Mouse (Mus musculus) cerebellum, postnatal 25 days (tissue): Measurements from ENCODE around the gene Dagla.

ENCODE experiments used
- DNase-seq, 2 experiments: peaks; one replicate each; pipeline ENCODE4 v3.0.0; 2021; ENCODE audit warnings: mixed read lengths in 2 of 2

The Dagla gene

DNA sequence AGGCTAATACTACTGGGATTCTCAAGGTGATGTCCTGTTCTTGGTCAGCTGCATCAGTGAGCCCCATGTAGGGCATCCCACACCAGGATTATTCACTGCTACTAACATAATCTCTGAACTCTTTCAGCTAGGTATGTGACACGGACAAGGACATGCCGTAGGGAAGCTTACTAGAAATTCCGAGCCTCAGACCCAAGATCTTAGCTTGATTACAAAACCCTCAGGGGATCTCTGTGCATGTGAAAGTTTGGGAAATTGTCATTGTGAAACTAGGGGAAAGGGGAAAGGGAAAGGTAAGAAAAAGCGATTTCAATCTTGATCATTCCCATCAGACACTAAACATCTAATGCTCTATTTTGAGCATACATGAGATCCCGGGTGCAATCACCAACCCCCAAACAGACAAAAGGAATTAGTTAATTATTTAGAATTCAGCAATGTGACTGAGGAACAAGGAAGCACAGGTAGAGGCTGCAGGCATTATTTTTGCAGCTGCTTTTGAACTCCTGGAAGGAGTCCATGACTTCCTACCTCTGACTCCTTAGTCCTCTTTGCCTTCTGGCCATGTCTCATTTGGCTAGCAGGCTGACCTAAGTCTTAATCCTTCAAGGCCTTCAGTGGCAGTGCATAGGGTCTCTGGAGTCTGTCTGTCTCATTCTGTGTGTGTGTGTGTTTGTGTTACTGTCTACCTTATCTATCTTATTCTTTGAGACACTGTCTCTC, 2.0 kb upstream of the Dagla start:
- DNase-seq, result no peak

DNA sequence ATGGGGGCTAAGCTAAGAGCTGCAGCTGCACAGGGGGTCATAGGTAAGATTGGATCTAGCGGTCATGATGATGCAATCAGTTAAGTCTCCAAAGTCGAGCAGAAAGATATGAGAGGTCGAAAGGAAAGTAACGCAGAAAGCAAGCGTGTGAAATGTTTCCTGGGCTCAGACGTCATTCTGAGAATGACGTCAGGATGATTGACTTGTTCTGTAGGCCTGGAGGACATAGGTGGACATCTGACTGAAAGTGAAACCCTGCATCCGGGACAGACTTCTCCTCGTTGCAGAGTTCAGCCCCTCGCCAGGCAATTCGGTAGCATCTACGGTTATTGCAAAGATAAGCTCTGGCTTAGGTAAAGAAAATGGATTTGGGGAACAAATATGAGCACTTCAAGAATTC, 963 bp upstream of the Dagla start:
- DNase-seq, result no peak

DNA sequence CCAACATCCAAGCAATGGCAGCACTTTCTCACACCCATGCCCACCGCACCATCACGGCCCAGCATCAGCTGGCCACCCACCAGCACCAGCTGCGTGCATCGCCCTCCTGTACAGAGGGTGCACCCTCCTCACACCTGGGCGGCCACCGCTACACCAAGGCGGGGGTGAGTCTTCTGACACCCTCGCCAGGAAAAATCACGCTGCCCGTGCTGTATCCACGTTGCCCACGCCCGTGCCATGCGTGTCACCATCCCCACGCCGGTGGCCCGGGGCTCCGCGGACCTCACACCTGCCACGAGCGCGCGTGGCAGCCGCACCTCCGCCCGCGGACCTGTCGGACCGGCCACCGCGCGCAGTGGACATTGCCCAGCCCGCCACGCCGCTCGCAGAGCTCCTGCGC, 282 bp downstream of the Dagla start:
- no peak for DNase-seq

DNA sequence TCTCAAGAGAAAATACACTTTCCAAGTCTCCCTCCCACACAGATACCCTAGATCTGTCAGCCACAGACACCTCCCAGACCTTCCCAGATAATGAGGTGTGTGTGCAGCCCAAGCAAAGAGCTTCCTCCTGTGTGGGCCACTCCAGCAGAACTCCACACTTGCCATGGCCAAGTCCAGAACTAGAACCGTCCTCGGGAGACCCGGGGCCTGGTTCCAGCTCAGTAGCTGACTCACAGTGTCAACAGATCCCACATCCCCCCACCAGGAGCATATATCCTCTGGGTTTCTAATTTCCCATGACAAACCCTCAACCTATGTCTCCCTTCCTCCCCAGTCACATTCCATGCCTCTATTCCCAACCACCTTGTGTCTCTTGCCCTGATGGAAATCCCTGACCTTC, 1.8 kb downstream of the Dagla start:
- no peak for DNase-seq

DNA sequence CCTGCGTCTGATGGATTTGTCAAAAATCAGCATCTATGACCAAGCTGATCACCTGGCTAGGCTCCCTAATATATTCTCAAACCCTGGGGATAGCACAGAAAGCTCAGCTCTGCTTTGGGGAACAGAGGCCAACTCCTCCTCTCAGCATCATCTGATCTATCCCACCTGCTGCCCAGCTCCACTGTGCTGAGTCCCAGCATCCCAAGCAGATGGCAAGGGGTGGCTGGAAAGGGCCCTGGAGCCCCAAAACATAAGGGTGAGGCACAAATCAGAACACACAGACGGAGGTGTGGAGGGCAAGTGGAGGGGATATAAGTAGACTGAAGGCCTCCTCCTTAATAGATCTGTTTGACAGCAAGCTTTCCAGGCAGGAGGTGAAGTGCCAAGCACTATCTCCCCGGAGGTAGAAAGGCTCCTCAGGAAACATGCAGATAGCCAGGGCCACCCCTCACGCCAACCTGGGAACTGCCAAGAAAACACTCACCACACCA, 2.8 kb downstream of the Dagla start:
- DNase-seq, result no peak

DNA sequence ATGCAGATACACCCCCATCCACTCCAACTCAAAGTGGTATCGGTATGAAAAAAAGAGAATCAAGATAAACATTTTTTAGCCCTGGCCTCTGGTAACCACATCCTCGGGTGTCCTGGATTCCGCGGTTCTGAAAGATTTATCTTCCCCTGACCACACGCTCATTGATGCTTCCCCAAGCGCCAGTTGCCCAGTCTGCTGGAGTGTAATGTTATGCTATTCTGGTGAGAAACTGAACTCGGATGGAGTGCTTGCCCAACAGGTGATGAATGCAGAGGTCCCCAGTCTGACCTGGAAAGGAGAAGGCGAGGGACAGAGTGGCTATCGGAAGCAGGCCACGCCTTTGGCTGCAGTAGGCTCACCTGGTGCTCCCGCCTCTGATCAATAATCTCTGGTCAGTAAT, 3.4 kb downstream of the Dagla start:
- DNase-seq, result no peak

DNA sequence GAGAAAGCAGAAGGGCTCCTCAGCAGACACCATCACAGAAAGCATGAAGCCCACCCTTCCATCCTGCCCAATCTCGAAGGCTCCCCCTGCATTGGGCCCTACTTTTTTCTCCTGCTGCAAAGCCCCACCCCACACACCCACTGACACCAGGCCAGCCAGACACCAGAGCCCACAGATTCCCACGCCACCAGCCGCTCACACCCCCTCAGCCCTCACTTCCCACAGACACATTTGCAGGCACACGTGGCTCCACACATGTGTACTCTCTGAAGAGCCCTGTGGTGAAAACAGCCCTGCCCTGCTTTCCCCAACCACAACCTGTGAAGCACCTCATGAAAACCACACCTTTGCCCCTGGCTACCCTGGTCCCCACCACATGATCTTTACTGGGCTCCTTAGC, 3.9 kb downstream of the Dagla start:
- DNase-seq, result no peak

DNA sequence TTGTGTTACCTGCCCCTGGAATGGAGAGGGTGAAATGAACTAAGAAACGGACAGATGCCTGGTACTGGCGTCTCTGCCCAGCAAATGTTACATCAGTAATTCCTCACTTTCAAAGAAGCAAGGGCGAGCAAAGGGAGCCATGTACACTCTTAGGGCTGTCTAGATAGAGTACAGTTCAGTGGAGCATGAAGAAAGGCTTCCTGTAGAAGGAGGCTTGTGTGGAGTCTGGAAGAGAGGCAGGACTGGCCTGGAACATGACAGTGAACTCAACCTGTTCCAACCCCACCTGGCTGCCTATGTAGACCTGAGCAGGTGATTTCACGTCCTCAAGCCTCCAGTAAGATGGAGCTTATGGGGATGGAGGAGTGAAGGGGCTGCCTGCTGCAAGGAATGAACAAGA, 6.4 kb downstream of the Dagla start:
- peak in 1 of 2 experiments; percentile 1 for DNase-seq

DNA sequence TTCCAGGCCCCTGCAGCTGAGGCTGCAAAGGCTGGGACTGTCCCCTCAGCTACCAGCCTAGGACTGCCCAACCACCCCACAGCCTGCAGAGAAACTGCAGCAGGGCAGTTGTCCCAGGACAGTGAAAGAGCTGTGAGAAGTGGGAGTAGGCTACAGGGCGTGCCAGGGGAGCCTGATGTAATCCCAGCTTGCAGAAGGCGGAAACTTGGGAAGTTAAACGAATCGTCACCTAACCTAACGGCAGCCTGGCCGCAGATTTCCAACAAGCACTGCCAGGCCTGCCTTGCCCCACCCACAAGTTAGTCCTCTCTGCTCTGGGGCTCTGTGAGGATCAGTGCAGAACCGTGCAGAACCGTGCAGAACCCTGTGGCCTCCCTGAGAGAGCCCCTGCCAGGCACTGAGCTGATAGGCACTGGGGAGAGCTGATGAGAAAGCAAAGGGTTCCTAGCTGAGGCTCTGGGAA, 7.6 kb downstream of the Dagla start:
- DNase-seq, result peak; percentile 8 to 15

DNA sequence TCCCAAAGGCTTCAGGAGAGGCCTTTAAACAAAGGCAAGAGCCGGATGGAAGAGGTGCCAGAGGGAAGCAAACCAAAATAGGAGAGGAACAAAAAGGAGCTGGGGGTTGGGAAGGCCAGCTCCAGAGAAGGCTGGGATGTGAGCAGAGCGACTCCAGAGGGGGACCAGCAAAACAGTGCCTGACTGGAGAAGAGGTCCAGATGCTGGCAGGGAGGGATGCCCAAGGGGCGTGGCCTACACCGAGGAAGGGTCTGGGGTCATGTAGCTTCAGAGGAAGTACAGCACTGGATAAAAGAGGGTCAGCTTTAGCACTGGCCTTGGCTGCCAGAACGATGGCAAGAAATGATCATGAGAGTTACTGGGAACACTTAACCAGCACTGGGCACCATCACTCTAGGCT, 8.4 kb downstream of the Dagla start:
- peak; percentile 5 to 6 for DNase-seq

DNA sequence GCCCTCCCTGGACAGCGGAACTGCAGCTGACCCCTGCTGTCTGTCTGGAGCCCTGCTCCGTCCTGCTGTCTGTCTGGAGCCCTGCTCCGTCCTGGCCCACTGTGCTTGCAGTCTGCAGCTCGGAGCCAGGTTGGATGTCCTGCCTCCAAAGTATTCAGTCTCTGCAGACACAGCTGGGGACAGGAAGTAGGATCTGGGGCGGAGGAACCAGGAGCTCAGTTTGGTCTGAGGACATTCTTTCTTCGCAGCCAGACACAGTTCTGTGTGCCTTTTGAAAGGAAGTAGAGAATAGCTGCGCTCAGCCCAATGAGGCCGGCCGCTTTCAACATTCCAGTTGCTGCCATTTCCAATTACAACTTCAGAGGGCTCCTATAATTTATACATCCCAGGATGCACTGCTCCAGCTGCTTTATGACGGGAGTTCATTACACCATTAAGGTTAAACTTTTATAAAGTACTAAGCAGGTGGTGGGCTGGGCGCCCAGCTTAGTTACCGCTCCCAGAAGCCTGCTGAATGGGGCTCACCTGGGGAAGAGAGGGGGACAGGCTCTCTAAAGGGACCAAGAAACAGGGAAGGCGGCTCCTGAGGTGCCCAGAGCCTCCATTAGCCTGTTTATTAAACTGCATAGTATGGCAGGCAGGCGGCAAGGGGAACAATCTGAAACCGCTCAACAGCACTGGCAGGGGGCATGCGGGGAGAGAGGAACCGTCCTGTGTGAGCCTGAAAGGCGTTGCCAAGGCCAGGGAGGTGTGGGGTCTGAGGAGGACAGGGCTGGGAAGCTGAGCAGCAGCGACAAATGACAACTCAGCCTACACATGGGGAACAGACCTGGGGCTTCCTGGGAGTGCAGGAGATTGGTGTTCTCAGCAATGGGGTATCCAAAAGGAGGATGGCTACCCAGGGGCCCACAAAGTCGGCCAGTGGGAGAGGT, 9.8 kb downstream of the Dagla start:
- DNase-seq, result peak; percentile 13 to 19

DNA sequence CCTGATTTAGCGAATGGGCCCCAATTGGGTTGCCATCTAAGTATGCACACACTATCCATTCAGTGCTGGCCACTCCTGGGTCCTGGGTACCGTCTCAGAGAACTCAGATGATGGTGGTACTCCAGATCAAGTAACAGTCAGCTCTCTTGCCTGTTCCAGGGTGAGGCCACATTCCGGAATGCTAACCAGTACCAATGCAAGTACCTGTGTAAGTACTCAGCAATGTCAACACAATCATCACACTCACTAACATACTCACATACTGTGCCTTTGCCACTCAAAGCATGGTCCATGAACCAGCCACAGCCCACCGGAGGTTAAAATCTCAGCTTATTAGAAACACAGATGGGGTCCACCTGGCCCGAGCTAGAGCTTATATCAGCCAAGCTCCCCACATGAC, 10.7 kb downstream of the Dagla start:
- DNase-seq, result no peak

DNA sequence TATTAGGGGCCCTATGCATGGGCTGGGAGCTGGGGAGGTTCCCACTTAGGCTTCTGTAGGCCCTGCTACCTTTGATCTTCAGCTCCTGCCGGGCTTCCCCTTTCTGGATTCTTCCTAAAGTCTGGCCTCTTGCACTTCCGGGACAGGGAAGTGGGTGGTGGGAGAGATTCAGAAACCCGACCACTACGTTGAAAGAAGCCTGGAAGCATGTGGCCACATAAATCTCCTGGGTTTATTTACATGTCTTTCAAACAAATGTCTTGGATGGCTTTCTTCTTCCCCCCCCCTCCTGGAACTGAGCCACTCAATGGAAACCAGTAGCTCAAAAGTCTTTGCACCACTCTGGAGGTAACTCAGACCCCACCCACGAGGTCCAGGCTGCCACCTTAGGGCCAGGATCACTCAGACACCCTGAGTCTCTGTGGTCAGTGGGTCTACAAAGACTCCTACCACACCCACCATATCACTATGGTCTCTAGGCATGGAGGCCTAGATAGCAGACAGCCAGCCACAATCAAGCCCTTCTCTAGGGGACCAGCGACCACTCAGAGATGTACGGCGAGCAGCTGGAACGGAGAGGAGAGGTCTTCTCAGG, 12.7 kb downstream of the Dagla start:
- DNase-seq, result peak in 1 of 2 experiments; percentile 3

DNA sequence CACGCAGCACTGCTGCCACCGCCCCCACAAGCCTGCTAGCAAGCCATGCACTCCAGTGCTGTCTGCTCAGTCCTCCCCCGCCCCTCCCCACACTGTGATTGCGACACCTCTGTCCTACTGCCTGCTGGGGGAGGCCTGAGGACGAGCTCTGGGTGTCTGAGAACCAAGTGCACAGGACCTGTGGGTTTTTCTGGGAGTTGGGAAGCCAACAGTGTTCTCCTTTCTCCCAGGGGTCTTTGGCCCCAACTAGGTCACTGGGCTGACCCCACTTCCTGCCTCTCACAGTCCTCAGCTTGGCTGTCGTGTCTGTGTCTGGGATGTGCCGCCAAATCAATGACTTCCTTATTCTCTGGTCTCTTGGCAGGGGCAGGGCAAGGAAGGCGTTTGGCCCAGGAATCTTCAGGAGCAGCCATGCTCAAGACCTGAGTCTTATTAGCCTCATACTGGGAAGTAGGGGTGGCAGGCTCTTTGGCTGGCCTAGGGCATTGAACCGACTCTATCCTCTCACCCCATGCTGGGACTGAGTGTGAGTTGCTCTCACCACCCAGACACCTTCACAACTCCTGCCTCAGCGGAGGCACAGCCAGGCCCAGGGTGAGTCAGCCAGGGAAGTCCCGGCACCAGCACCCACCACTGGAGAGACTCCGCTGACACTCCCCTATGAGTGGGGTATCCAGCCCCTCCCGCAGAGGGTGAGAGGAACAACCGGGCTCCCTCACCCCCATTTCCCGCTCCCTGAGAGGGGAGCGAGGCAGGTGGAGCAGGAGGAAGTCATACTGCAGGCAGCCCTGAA, 14.3 kb downstream of the Dagla start:
- peak in 1 of 2 experiments; percentile 16 for DNase-seq

DNA sequence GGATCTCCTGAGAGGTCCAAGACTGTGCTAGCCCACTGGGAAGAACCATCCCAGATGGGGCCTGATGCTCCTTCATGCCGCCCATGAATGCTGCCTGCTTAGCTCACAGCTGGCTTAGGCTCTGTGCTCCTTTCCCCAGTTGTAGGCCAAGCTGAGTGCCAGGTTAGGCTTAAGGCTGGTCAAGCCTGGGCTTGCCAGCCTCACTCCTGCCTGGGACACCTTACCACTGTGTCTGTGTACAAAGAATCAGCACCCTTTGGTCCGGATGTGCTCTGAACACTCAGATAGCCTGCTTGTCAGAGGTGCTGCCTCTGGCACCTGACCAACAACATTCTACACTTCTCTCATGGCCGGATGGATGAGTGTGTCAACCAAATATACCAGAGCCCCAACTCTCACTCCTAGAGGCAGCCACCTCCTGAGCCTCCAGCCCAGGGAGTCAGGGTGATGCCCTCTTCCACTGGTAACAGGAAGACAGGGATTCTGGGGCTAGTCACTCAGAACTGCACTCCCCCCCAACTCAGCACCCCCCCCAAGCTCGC, 15.0 kb downstream of the Dagla start:
- peak in 1 of 2 experiments; percentile 5 for DNase-seq

DNA sequence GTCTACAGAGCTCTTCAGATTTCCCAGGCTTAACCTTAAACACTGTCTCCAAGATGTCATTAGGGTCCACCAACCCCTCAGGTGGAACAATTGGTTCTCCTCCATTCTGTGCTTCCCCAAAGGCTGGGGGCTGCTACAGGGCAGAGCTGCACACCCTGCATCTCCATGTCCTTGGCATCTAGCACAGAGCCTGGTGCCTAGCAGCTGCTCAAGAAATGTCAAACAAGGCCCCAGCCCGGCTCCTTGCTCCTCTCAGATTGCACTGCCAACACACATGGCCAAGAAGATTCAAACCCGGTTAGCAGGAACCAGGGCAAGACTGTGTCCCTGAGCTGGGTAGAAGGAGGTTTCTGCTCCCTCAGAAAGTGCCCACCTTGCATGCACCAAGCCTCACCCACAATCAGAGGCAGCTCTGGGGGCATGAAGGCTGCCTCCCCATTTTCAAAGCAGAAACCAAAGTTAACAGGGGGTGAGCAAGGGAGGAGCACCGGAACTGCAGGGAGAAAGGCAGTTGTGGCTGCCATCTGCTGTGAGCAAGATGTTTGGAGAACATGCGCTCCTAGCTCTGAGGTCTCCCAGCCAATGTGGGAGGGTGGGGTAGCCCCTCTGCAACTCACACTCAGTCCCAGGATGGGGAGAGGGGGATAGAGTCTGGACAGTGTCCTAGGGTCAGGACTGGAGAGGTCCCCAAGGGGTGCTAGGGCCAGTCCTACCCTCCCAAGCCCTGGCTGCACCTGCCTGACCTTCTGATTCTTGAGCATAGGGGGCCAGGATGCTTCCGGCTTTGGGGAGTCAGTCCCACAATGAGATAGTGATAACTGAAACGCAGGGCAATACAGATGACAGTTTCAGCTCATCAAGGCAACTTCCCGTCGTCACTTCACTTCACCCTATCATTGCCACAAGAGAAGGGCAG, 16.3 kb downstream of the Dagla start:
- DNase-seq, result no peak

DNA sequence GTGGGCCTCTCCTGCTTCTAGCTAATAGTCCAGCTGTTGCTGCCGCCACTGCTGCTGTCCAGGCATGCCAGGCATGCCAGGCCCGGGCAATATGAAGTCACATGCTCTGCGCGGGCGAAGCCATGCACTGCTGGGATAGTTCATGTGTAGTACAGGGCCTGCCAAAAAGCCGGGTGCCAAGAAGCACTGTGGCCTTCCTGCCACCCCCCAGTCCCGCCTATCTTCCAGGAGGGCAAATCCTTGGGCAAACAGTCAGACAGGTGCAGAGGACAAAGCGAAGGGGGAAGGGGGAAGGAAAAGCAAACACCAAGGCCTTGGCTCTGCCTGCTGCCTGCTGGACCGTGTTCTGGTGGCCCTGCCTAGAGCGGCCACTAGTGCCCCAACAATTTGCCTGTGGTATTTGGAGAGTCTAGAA, 18.2 kb downstream of the Dagla start:
- DNase-seq, result peak in 1 of 2 experiments; percentile 4

DNA sequence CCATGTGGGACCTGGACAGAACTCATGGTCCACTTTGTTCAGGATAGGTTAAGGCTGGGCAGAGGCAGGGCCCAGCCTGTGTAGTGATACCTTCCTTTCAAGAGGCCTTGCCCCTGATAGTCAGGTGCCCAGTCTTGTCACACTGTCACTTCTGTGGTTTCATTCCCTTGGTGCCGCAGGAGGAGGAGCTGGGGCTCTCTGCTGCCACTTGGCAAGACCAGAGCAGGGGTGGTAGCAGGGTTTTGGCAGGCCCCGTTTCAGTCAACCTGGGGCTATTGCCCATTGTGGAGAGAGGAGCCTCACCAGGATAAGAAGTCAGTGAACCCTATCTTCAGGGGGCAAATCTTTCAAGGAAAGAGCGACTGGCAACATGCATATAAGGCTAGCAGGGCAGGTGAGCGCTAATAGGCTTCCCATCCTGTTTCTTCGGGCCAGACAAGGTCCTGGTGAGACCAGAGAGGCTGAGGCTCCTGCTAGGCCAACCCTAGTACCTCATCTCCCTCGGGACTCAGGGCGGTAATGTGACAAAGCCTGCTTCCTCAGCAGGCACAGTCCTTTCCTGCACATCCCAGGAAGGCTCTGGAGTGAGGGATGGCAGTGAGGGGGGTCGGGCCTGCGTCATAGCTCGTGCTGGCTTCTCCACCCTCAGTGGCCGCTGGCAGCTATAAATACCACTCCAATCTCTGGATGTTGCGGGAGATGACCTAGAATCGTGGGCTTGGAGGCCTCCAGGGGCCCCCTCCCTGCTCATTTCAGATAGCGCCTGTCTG, 23.7 kb downstream of the Dagla start:
- no peak for DNase-seq

DNA sequence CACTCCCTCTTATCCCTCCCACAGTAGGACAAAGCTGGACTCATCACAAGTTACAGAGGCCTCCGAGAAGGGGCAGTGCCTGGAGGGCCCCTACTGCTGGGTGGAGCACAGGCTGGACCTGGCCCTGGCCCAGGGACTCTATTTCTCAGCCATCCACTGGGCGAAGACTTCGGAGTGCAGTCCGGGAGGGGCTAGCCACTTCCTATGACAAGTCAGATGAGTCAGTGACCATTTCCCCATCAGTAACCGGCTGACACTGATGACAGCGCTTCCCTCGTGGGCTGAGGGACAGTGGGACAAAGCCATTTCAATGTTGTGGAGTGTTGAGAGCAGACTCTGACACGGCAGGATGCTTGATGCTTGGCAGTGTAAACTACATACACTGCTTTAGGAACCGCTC, 25.0 kb downstream of the Dagla start:
- DNase-seq, result no peak

DNA sequence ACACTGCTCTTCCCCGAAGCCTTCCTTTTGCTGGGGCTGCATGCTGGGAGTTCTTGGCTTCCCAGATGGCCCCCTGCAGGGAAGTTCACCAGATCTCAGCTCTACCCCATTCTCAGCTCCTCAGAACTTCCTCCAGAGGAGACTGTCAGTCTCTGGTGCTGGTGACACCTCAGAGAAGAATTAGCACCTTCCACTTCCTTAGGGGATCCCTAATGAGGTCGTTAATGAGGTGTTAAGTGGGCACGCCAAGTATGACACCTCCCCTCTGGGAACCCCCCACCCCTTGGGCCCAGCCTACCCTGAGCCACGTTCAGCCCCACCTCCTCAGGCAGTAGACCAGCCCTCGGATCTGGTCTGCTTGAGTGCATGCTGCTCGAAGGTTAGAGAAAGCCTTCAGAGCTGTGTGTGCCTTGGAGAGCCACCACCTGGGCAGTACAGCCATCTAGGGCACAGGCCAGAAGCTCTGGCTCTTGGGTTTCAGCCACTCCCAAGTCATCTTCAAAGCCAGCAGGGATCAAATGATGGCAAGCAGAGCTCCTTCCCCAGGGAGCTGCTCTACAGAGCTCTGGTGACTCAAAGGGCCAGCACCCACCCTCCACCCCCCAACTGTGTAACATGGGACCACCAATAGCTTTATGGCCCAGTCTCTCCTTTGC, 25.9 kb downstream of the Dagla start:
- DNase-seq, result no peak
